ENCODE assay signal across 23 mouse cellular contexts in the genomic region with DNA sequence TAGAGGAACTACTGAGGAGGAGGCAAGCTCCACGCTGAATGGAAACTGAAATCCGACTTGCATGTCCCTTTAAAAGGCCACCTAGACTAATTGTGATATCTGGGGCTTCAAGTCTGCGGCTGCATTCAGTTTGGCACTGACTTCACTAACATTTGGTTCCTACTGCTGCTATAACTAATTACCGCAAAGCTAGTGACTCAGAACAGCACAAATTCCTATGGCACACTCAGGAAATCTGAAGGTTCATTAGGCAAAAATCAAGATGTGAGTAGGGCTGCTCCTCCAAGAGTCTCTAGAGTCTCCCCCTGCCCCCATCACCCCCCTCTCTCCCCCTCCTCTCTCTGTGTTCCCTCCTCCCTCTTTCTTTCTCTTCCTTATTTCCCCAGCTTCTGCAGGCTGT.
A peak's percentile ranks its signal among the peaks of the same experiment; 100 is the strongest.
DNase-seq lines count a peak whose midpoint lies in the region; ATAC-seq lines count a peak whose summit lies in the region.
"Had no signal": no experiment of that assay in that cellular context is flagged by ENCODE, and none has a peak within 500 bp of the region (broad histone marks: within the 10 kb centered on the region; RNA-seq: fewer than 3 reads in every experiment).

No protein-coding gene starts in this region.

- WGBS in hindbrain, embryonic 14.5 days, result 47% methylated on average over 4 of the region's 4 CpGs
- WGBS in hindbrain, embryonic 12.5 days, result 47% methylated on average over 4 of the region's 4 CpGs
- WGBS in neural tube, embryonic 13.5 days, result 55% methylated on average over 4 of the region's 4 CpGs
- 48% methylated on average over 4 of the region's 4 CpGs for WGBS in neural tube, embryonic 15.5 days

- H3K4me2 ChIP-seq in hindbrain, embryonic 14.5 days (replicated peaks), result no peak overlapping the region
- H3K4me2 ChIP-seq in hindbrain, embryonic 12.5 days (replicated peaks), result no peak overlapping the region
- H3K4me2 ChIP-seq in neural tube, embryonic 13.5 days, result no peak overlapping the region
- H3K4me2 ChIP-seq in neural tube, embryonic 15.5 days, result no peak overlapping the region
- H3K4me2 ChIP-seq: heart, embryonic 12.5 days; kidney, embryonic 15.5 days; limb, embryonic 13.5 days; liver, embryonic 13.5 days; midbrain, embryonic 11.5 days had no signal

- intact Hi-C loops in left cerebral cortex, postnatal 36 days (cut with DNase I), result no loop called here

- ATAC-seq in hindbrain, embryonic 14.5 days (ENCODE audit: low FRiP score), result peak; percentile 78; the same call in 1 of the 2 replicates
- no peak for ATAC-seq in hindbrain, embryonic 12.5 days (ENCODE audit: low FRiP score)
- peak; percentile 47; the same call in 1 of the 2 replicates for ATAC-seq in neural tube, embryonic 13.5 days (ENCODE audit: low read depth)
- peak; percentile 45 for ATAC-seq in neural tube, embryonic 15.5 days (ENCODE audit: low FRiP score)
- ATAC-seq in inflammation-experienced regulatory T-cells, adult 6 months, result no peak

- no peak overlapping the region for H3K9ac ChIP-seq in hindbrain, embryonic 14.5 days
- H3K9ac ChIP-seq in hindbrain, embryonic 12.5 days, result no peak overlapping the region
- no peak overlapping the region for H3K9ac ChIP-seq in neural tube, embryonic 13.5 days
- no peak overlapping the region for H3K9ac ChIP-seq in neural tube, embryonic 15.5 days (replicated peaks)
- H3K9ac ChIP-seq: heart, embryonic 12.5 days; kidney, embryonic 15.5 days; limb, embryonic 13.5 days; liver, embryonic 13.5 days had no signal

- no peaks in the 10 kb centered on the region for H3K27me3 ChIP-seq in hindbrain, embryonic 14.5 days (ENCODE audit: control insufficient read depth, insufficient read depth, low read length)
- no peaks in the 10 kb centered on the region for H3K27me3 ChIP-seq in hindbrain, embryonic 12.5 days
- no peaks in the 10 kb centered on the region for H3K27me3 ChIP-seq in neural tube, embryonic 13.5 days
- no peaks in the 10 kb centered on the region for H3K27me3 ChIP-seq in neural tube, embryonic 15.5 days (replicated peaks)
- H3K27me3 ChIP-seq: heart, embryonic 12.5 days; kidney, embryonic 15.5 days; limb, embryonic 13.5 days; liver, embryonic 13.5 days had no signal

- no peak overlapping the region for H3K27ac ChIP-seq in hindbrain, embryonic 14.5 days
- H3K27ac ChIP-seq in hindbrain, embryonic 12.5 days, result no peak overlapping the region
- H3K27ac ChIP-seq in neural tube, embryonic 13.5 days (replicated peaks), result no peak overlapping the region
- H3K27ac ChIP-seq in neural tube, embryonic 15.5 days (replicated peaks), result no peak overlapping the region
- H3K27ac ChIP-seq: kidney, embryonic 15.5 days; limb, embryonic 13.5 days; liver, embryonic 13.5 days had no signal

- H3K4me1 ChIP-seq in hindbrain, embryonic 14.5 days (replicated peaks; ENCODE audit: control insufficient read depth, insufficient read depth, low read length), result no peaks in the 10 kb centered on the region
- H3K4me1 ChIP-seq in hindbrain, embryonic 12.5 days, result no peaks in the 10 kb centered on the region
- H3K4me1 ChIP-seq in neural tube, embryonic 13.5 days (replicated peaks), result no peaks in the 10 kb centered on the region
- no peaks in the 10 kb centered on the region for H3K4me1 ChIP-seq in neural tube, embryonic 15.5 days
- H3K4me1 ChIP-seq: heart, embryonic 12.5 days; kidney, embryonic 15.5 days; limb, embryonic 13.5 days had no signal

- no peaks in the 10 kb centered on the region for H3K36me3 ChIP-seq in hindbrain, embryonic 14.5 days (replicated peaks; ENCODE audit: control insufficient read depth, insufficient read depth)
- H3K36me3 ChIP-seq in hindbrain, embryonic 12.5 days, result no peaks in the 10 kb centered on the region
- no peaks in the 10 kb centered on the region for H3K36me3 ChIP-seq in neural tube, embryonic 13.5 days
- no peaks in the 10 kb centered on the region for H3K36me3 ChIP-seq in neural tube, embryonic 15.5 days
- H3K36me3 ChIP-seq: heart, embryonic 12.5 days; kidney, embryonic 15.5 days; limb, embryonic 13.5 days; liver, embryonic 13.5 days had no signal

- no peak overlapping the region for H3K4me3 ChIP-seq in hindbrain, embryonic 14.5 days (replicated peaks; ENCODE audit: low read length)
- no peak overlapping the region for H3K4me3 ChIP-seq in hindbrain, embryonic 12.5 days
- no peak overlapping the region for H3K4me3 ChIP-seq in neural tube, embryonic 13.5 days
- H3K4me3 ChIP-seq in neural tube, embryonic 15.5 days (replicated peaks), result no peak overlapping the region
- H3K4me3 ChIP-seq: heart, embryonic 12.5 days; kidney, embryonic 15.5 days; limb, embryonic 13.5 days; liver, embryonic 13.5 days had no signal

- DNase-seq in hindbrain, embryonic 14.5 days (ENCODE audit: low spot score), result no peak
- no peak for DNase-seq in neural tube, embryonic 10.5 days (ENCODE audit: extremely low spot score, low spot score)
- DNase-seq in brain, adult 2 months (ENCODE audit: low read depth, low spot score), result peak; percentile 60
- DNase-seq in left cerebral cortex, postnatal 36 days (ENCODE audit: low spot score in 2 of 2), result no peak
- DNase-seq: cerebellum, adult 2 months; cerebellum, postnatal 36 days; embryo, embryonic 11 days; gastrocnemius, postnatal 25 days; heart, adult 18-20 months; heart, postnatal 10 days; kidney, adult 11 months; liver, embryonic 13.5 days; lung, adult 2 months; lung, postnatal 14 days; thymus, postnatal 25 days had no signal

- no peaks in the 10 kb centered on the region for H3K9me3 ChIP-seq in hindbrain, embryonic 14.5 days (ENCODE audit: control insufficient read depth, low read length)
- no peaks in the 10 kb centered on the region for H3K9me3 ChIP-seq in hindbrain, embryonic 12.5 days (replicated peaks)
- no peaks in the 10 kb centered on the region for H3K9me3 ChIP-seq in neural tube, embryonic 13.5 days
- H3K9me3 ChIP-seq in neural tube, embryonic 15.5 days (replicated peaks), result no peaks in the 10 kb centered on the region
- H3K9me3 ChIP-seq: heart, embryonic 12.5 days; limb, embryonic 13.5 days; liver, embryonic 13.5 days had no signal

Comparison
In these comparisons a context has a peak if more than half of its experiments do, and no peak if none do; other contexts are left out.
1. ATAC-seq: peak in hindbrain, embryonic 14.5 days (single experiment), neural tube, embryonic 13.5 days (single experiment) and neural tube, embryonic 15.5 days (single experiment); none in hindbrain, embryonic 12.5 days (single experiment) and inflammation-experienced regulatory T-cells, adult 6 months (single experiment).